Mouse (Mus musculus): Measurements from ENCODE around the gene Rptor.

Rptor gene

GRCm38 (mm10) chr11:119907006-119907650, 304.4 kb downstream of the Rptor start:
- no peak for DNase-seq (ENCODE audit: low spot score)

GRCm38 (mm10) chr11:119907711-119908110, 305.0 kb downstream of the Rptor start:
- no peak for DNase-seq (ENCODE audit: low spot score)

- peak; percentile 43 for DNase-seq (ENCODE audit: low spot score)
These were observed 306.7 kb downstream of the Rptor start for GRCm38 (mm10) chr11:119909436-119909835.

GRCm38 (mm10) chr11:119912845-119913244, 310.1 kb downstream of the Rptor start:
- no peak for DNase-seq (ENCODE audit: low spot score)

- peak; percentile 73 for DNase-seq (ENCODE audit: low spot score)
These were observed 310.7 kb downstream of the Rptor start, which contains the start of gene Chmp6 for GRCm38 (mm10) chr11:119913291-119913934. Gene Chmp6, plus strand, starts transcription at chr11:119913441.

- peak; percentile 54 for DNase-seq (ENCODE audit: low spot score)
These were observed 311.2 kb downstream of the Rptor start for GRCm38 (mm10) chr11:119913935-119914314.

GRCm38 (mm10) chr11:119914381-119914780, 311.7 kb downstream of the Rptor start:
- no peak for DNase-seq (ENCODE audit: low spot score)

GRCm38 (mm10) chr11:119915666-119916065, 313.0 kb downstream of the Rptor start:
- DNase-seq (ENCODE audit: low spot score), result no peak

GRCm38 (mm10) chr11:119916102-119916790, 313.5 kb downstream of the Rptor start:
- DNase-seq (ENCODE audit: low spot score), result no peak

- DNase-seq (ENCODE audit: low spot score), result no peak
These were observed 314.2 kb downstream of the Rptor start for GRCm38 (mm10) chr11:119916834-119917469.

- DNase-seq (ENCODE audit: low spot score), result no peak
These were observed 315.8 kb downstream of the Rptor start for GRCm38 (mm10) chr11:119918521-119918920.

- DNase-seq (ENCODE audit: low spot score), result no peak
These were observed 316.7 kb downstream of the Rptor start for GRCm38 (mm10) chr11:119919432-119919831.

GRCm38 (mm10) chr11:119919897-119920296, 317.2 kb downstream of the Rptor start:
- DNase-seq (ENCODE audit: low spot score), result peak; percentile 44

- no peak for DNase-seq (ENCODE audit: low spot score)
These were observed 318.0 kb downstream of the Rptor start for GRCm38 (mm10) chr11:119920668-119921067.

- no peak for DNase-seq (ENCODE audit: low spot score)
These were observed 322.5 kb downstream of the Rptor start for GRCm38 (mm10) chr11:119925176-119925575.

- DNase-seq (ENCODE audit: low spot score), result no peak
These were observed 324.1 kb downstream of the Rptor start for GRCm38 (mm10) chr11:119926762-119927161.

- DNase-seq (ENCODE audit: low spot score), result no peak
These were observed 325.4 kb downstream of the Rptor start for GRCm38 (mm10) chr11:119928023-119928681.

- no peak for DNase-seq (ENCODE audit: low spot score)
These were observed 327.0 kb downstream of the Rptor start for GRCm38 (mm10) chr11:119929603-119930265.

- no peak for DNase-seq (ENCODE audit: low spot score)
These were observed 329.1 kb downstream of the Rptor start for GRCm38 (mm10) chr11:119931809-119932208.

- DNase-seq (ENCODE audit: low spot score), result no peak
These were observed 330.4 kb downstream of the Rptor start for GRCm38 (mm10) chr11:119933142-119933541.

GRCm38 (mm10) chr11:119933819-119934583, 331.3 kb downstream of the Rptor start:
- no peak for DNase-seq (ENCODE audit: low spot score)
